Mouse (Mus musculus) forebrain, embryonic 10.5 days (tissue): ENCODE measurements around the gene Zfyve28. TPM values are rescaled to one million over a fixed set of nuclear protein-coding genes. Genes with fewer than 3 reads are reported as not detected.

Experiments used
- DNase-seq: peaks from one replicate; pipeline ENCODE4 v3.0.0-alpha.2; 2017; ENCODE audit warnings: low spot score; ENCODE audit errors: extremely low spot score
- H3K27ac ChIP-seq: fragments of 300-500 bp; sonication (generic); 2 replicates; pipeline ENCODE4 v1.5.1; 2016; ENCODE audit warnings: mild to moderate bottlenecking
- H3K27me3 ChIP-seq: fragments of 300-500 bp; sonication (generic); 2 replicates; pipeline ENCODE4 v1.6.1; 2016; ENCODE audit warnings: mild to moderate bottlenecking; ENCODE audit not compliant: poor library complexity, severe bottlenecking
- H3K36me3 ChIP-seq: fragments of 300-500 bp; sonication (generic); replicated peaks from 2 replicates; pipeline ENCODE4 v1.6.1; 2016; ENCODE audit warnings: mild to moderate bottlenecking, moderate library complexity
- H3K4me1 ChIP-seq: fragments of 300-500 bp; sonication (generic); 2 replicates; pipeline ENCODE4 v1.6.1; 2016
- H3K4me3 ChIP-seq: fragments of 300-500 bp; sonication (generic); 2 replicates; pipeline ENCODE4 v1.5.1; 2016; ENCODE audit warnings: mild to moderate bottlenecking, moderate library complexity
- H3K9me3 ChIP-seq: fragments of 300-500 bp; sonication (generic); 2 replicates; pipeline ENCODE4 v1.6.1; 2016; ENCODE audit warnings: mild to moderate bottlenecking, moderate library complexity
- WGBS: fragments of 180-500 bp; shearing (Covaris S2); methylation state at CpG from one replicate; pipeline ENCODE4 v1.1.7; 2016; 5-methylcytosine and 5-hydroxymethylcytosine counted together
- polyA plus RNA-seq: library from polyadenylated mRNA; unstranded; fragments of >200 nt; fragmentation: Nextera tagmentation; extraction: Ambion mirVana; gene quantifications from 2 replicates; pipeline ENCODE4 v1.2.1, GENCODE M21; 2016

The Zfyve28 gene
- polyA plus RNA-seq, 1 experiment from 2014 or later = 1.1 TPM

- Histone ChIP-seq H3K4me1 (peaks cover 7% of the 10 kb centered on the region), H3K27me3 (no peaks in the 10 kb centered on the region), H3K4me3 (no peak overlapping the region), H3K9me3 (no peaks in the 10 kb centered on the region), H3K27ac (no peak overlapping the region), H3K36me3 (peaks cover 34% of the 10 kb centered on the region)
- 92% methylated on average over 2 of the region's 2 CpGs for WGBS
- DNase-seq = no peak
Measured at GRCm38 (mm10) chr5:34177091-34177490, 111.2 kb downstream of the Zfyve28 start.

DNA sequence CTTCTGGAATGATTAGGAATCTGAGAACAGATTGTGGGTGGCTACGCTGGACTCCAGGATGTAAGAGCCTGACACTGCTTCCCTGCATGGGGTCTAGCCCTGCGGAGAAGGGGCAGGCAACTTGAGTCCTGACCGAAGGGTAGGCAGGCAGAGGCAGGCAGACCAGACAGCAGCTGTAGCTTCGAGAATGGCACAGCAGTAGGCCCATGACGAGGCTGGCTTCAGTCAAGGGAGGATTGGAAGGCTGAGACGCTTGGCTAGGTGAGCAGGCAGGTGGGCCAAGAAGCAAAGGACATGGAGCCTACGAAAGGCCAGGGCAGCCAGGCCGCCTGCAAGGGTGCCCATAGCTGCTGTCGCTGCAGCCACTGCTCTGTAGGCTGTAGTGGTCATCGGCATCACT lies 111.6 kb downstream of the Zfyve28 start:
- Histone ChIP-seq H3K4me1 (peaks cover 7% of the 10 kb centered on the region), H3K27ac (no peak overlapping the region), H3K4me3 (no peak overlapping the region), H3K9me3 (no peaks in the 10 kb centered on the region), H3K27me3 (no peaks in the 10 kb centered on the region), H3K36me3 (peaks cover 34% of the 10 kb centered on the region)
- 69% methylated on average over 10 of the region's 10 CpGs for WGBS
- no peak for DNase-seq

DNA sequence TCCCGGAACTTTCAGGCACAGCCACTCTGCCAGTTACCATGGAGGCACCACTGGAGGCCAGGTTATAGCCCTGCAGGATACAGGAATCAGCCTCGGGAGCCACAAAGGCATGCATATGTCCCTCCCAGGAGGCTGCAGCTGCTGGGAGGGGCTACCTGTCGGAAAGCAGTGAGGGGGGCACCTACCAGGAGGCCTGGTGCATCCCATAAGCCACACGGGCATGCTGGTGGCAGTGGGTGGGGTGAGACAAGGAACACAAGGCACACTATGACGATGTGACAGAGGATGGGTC lies 112.9 kb downstream of the Zfyve28 start:
- Histone ChIP-seq H3K4me3 (no peak overlapping the region), H3K27ac (peak overlapping the region; percentile 48; the same call in 1 of the 2 replicates), H3K4me1 (peaks cover 7% of the 10 kb centered on the region), H3K27me3 (no peaks in the 10 kb centered on the region), H3K36me3 (peaks cover 34% of the 10 kb centered on the region), H3K9me3 (no peaks in the 10 kb centered on the region)
- 24% methylated on average over 5 of the region's 5 CpGs for WGBS
- DNase-seq = no peak

DNA sequence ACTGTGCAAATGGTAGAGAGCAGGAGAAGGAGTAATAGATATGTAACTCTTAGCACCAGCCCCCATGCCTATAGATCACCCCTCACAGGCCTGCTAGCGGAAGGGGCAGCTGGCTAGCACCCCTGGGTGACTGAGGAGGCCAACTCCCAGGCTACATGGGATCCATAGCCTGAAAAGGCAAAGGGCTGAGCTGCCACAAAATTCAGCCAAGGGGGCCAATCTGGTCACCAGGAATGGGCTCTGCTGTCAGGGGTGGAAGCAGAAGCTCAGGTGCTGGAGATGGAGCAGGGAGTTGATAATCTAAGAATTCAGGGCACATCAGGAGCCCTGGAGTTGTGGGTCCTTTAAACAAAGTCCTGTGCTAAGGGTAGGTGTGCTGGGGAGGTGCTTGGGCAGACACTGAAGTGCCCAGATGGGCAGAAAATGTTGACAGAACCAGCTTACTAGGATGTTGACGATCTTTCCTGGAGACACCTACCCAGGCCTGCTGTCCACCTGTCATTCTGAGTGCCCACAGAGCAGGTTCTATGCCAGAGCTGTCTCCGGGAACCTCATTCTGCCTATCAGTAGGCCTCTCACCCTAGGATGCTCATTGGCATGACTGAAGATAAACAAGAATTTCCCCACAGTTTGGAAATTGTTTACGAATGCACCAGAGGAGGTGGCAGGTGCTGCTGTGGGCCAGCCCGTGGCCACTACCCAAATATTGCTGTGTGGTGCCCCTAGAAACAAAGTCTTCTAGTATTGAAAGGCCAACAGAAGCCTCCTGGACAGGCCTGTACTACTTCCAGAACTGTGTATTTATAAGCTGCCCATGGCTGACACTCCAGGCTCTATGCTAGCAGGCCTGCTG lies 113.5 kb downstream of the Zfyve28 start:
- no peaks in the 10 kb centered on the region for H3K27me3 ChIP-seq
- DNase-seq = peak; percentile 11
- 76% methylated on average over 5 of the region's 5 CpGs for WGBS
- H3K4me3 ChIP-seq = no peak overlapping the region
- H3K4me1 ChIP-seq = peaks cover 13% of the 10 kb centered on the region
- peaks cover 34% of the 10 kb centered on the region for H3K36me3 ChIP-seq
- peak overlapping the region; percentile 48; the same call in 1 of the 2 replicates for H3K27ac ChIP-seq
- no peaks in the 10 kb centered on the region for H3K9me3 ChIP-seq

DNA sequence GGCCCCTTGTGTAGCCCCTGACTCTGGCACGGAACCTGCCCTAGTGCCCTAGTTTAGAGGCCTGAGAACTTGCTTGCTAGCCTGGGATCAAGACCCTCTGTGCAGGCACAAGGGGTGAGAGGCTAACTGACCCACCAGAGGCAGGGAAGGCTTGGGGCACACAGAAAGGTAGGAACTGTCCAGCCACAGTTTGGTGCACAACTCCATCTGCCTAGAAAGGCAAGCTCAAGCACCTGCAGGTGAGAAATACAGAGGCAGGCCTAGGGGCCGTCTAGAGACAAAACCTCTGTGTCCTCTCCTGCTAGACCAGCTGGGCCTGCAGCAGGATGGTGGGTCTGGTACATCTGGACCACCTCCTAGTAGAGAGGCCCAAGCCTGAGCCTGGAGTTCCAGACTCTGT lies 114.2 kb downstream of the Zfyve28 start:
- Histone ChIP-seq H3K27ac (no peak overlapping the region), H3K27me3 (no peaks in the 10 kb centered on the region), H3K4me3 (no peak overlapping the region), H3K36me3 (peaks cover 34% of the 10 kb centered on the region), H3K4me1 (peaks cover 16% of the 10 kb centered on the region), H3K9me3 (no peaks in the 10 kb centered on the region)
- DNase-seq = no peak
- WGBS = 91% methylated on average over 2 of the region's 2 CpGs

GRCm38 (mm10) chr5:34170726-34171125 lies 117.5 kb downstream of the Zfyve28 start:
- peaks cover 39% of the 10 kb centered on the region for H3K4me1 ChIP-seq
- H3K4me3 ChIP-seq = no peak overlapping the region
- DNase-seq = no peak
- no peaks in the 10 kb centered on the region for H3K9me3 ChIP-seq
- H3K36me3 ChIP-seq = peaks cover 15% of the 10 kb centered on the region; the same call in 1 of the 2 replicates
- no peak overlapping the region; the same call in 1 of the 2 replicates for H3K27ac ChIP-seq
- no peaks in the 10 kb centered on the region for H3K27me3 ChIP-seq
- 82% methylated on average over 4 of the region's 4 CpGs for WGBS

GRCm38 (mm10) chr5:34169954-34170353 lies 118.3 kb downstream of the Zfyve28 start:
- Histone ChIP-seq H3K27me3 (no peaks in the 10 kb centered on the region), H3K4me3 (peak overlapping the region; percentile 77), H3K36me3 (peaks cover 23% of the 10 kb centered on the region), H3K27ac (peak overlapping the region; percentile 95), H3K4me1 (peaks cover 39% of the 10 kb centered on the region), H3K9me3 (no peaks in the 10 kb centered on the region)
- DNase-seq = no peak
- WGBS = 84% methylated on average over 3 of the region's 3 CpGs

GRCm38 (mm10) chr5:34168950-34169891 lies 119.0 kb downstream of the Zfyve28 start, which contains the start of the genes Poln and Haus3:
TSS of gene Poln (minus strand) at chr5:34169448.
TSS of gene Haus3 (minus strand) at chr5:34169527.
- Histone ChIP-seq H3K36me3 (peaks cover 28% of the 10 kb centered on the region), H3K9me3 (no peaks in the 10 kb centered on the region), H3K27ac (peak within 1 kb of the TSS; percentile 95), H3K4me3 (peak within 1 kb of the TSS; percentile 77), H3K27me3 (no peaks in the 10 kb centered on the region), H3K4me1 (peaks cover 45% of the 10 kb centered on the region)
- DNase-seq = peak; percentile 99
- WGBS = under 1% methylated on average over 57 of the region's 57 CpGs

- H3K9me3 ChIP-seq = no peaks in the 10 kb centered on the region
- peaks cover 45% of the 10 kb centered on the region for H3K4me1 ChIP-seq
- 93% methylated on average over 4 of the region's 4 CpGs for WGBS
- no peak for DNase-seq
- H3K27me3 ChIP-seq = no peaks in the 10 kb centered on the region
- peaks cover 31% of the 10 kb centered on the region for H3K36me3 ChIP-seq
- H3K27ac ChIP-seq = no peak overlapping the region
- H3K4me3 ChIP-seq = peak overlapping the region; percentile 77
Measured at GRCm38 (mm10) chr5:34167857-34168256, 120.4 kb downstream of the Zfyve28 start.

DNA sequence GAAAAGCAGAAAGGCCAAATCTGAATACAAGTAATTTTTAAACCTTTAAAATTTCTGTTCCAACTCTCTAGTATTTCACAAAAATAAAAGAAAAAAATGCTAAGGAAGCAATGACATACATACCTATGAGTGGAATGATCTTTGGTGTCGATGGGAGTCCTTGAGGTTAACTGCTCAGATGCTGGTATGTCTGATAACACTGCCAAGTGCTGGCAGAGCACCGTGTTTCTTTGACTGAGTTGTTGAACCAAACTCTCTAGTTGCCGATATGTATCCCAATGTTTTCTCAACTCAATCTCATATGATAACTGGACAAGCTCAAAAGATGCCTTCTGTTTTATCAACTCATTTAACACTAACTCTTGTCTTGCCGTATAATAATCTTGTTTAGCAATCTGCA lies 122.5 kb downstream of the Zfyve28 start:
- no peaks in the 10 kb centered on the region for H3K9me3 ChIP-seq
- H3K4me3 ChIP-seq = no peak overlapping the region
- peaks cover 45% of the 10 kb centered on the region for H3K4me1 ChIP-seq
- WGBS = 91% methylated on average over 4 of the region's 4 CpGs
- H3K27ac ChIP-seq = no peak overlapping the region
- peaks cover 51% of the 10 kb centered on the region for H3K36me3 ChIP-seq
- no peaks in the 10 kb centered on the region for H3K27me3 ChIP-seq
- no peak for DNase-seq

DNA sequence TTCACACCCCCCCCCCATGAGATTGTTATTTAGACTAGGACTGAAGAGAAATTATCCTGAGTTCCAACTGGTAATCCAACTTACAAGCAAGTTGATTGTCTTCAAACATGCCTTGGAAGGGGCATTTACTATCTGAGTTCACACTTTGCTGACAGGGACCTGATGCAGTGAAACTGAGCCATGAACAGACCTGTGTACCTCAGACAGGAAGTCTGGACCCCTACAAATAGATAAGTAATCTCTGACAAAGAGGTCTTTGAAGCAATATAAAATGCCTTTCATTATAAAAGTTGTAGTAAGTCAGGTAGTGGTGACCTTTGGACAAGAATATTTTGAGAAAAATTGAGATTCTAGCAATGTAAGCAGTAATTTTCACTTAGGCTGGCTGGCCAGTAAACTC lies 139.8 kb downstream of the Zfyve28 start:
- no peak overlapping the region for H3K27ac ChIP-seq
- H3K36me3 ChIP-seq = peaks cover 18% of the 10 kb centered on the region
- H3K27me3 ChIP-seq = no peaks in the 10 kb centered on the region
- H3K4me1 ChIP-seq = no peaks in the 10 kb centered on the region
- H3K4me3 ChIP-seq = no peak overlapping the region
- DNase-seq = no peak
- no peaks in the 10 kb centered on the region for H3K9me3 ChIP-seq

GRCm38 (mm10) chr5:34147554-34147953 lies 140.7 kb downstream of the Zfyve28 start:
- WGBS = 88% methylated on average over 3 of the region's 3 CpGs
- Histone ChIP-seq H3K27me3 (no peaks in the 10 kb centered on the region), H3K4me1 (no peaks in the 10 kb centered on the region), H3K36me3 (peaks cover 9% of the 10 kb centered on the region), H3K9me3 (no peaks in the 10 kb centered on the region), H3K4me3 (no peak overlapping the region), H3K27ac (no peak overlapping the region)
- no peak for DNase-seq
